Mouse (Mus musculus) heart, postnatal 4 days (tissue): Measurements from ENCODE around the gene Ncbp3. TPM values are rescaled to one million over a fixed set of nuclear protein-coding genes. Genes with fewer than 3 reads are reported as not detected.
A peak's percentile ranks its signal among the peaks of the same experiment; 100 is the strongest.

Source experiments
- DNase-seq: peaks from one replicate; pipeline ENCODE4 v3.0.0; 2021
- total RNA-seq, 2 experiments: library from RNA; stranded (reverse); gene quantifications; 2 replicates each; pipeline ENCODE4 v1.2.3; 2021

The Ncbp3 gene
- total RNA-seq, 2 experiments from 2014 or later = 12.0 to 12.2 TPM

DNA sequence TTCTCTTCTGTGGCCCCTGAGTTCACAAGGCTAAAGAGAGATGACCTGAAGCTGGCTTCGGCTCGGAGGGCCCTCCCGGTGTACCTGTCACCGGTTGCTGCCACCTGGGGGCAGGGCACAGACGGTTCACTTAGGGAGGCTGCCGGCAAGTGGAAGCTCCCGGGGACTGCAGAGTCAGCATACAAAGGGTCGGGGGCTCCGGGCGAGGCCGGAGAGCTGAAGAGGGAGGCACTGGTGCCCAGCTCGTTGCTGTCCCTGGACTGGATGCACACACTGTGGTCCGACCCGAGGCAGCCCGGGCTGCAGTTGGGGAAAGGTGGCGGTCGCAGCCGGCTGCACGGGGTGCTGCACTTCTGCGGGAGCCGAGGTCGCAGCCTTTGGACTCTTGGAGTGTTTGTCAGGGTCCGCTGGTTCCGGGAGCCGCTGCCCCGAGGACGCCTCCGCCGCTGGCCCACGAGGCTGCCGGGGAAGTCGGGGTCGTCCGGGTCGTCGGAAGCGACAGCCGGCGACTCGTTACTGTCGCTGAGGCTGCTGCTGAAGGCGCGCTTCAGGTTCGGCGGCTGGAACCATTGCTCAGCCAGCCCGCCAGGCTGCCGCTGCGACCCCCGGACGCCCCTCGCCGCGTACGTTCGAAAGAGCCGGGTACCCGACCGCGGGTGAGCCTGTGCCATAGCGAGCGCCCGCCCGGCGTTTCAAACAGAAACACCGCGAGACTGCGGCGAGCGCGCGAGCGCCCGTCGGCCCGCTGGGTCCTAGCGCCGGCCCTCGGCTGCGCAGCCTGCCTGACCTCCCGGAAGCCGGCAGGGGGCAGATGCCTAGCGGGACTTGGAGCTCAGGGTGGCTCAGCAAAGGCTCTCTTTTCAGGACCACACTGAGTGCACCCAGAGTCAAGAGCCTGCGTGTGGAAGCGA, 90.3 kb downstream of the Ncbp3 start, which contains the start of gene Haspin:
Gene Haspin, minus strand, starts transcription at position 704 of the 911 bp plus-strand sequence.
- peak; percentile 96 for DNase-seq

Other genes starting within 250 kb of the Ncbp3 start
- gene Atp2a3, start 86.6 kb upstream of the Ncbp3 start, total RNA-seq = 10 to 100 TPM in 1 of 2 experiments, 1 to 10 TPM in 1; 8.3 to 12.0 TPM
- gene P2rx1, start 48.7 kb upstream of the Ncbp3 start, total RNA-seq = under 1 TPM; 0.71 to 0.77 TPM
- under 1 TPM; 0.81 to 0.97 TPM for gene Camkk1, start 28.8 kb upstream of the Ncbp3 start, total RNA-seq
- gene Itgae, start 42.8 kb downstream of the Ncbp3 start, total RNA-seq = under 1 TPM; 0.18 to 0.21 TPM
- gene Haspin, start 90.5 kb downstream of the Ncbp3 start, total RNA-seq = 1 to 10 TPM; 6.0 to 7.1 TPM
- gene P2rx5, start 112.6 kb downstream of the Ncbp3 start, total RNA-seq = 1 to 10 TPM; 3.9 to 5.0 TPM
- 10 to 100 TPM; 66.3 to 67.9 TPM for gene Emc6, start 129.3 kb downstream of the Ncbp3 start, total RNA-seq
- gene Tax1bp3, start 129.3 kb downstream of the Ncbp3 start, total RNA-seq = 100 to 1,000 TPM; 109 to 112 TPM
- gene Ctns, start 151.3 kb downstream of the Ncbp3 start, total RNA-seq = 1 to 10 TPM; 8.4 to 8.7 TPM
- gene Shpk, start 151.7 kb downstream of the Ncbp3 start, total RNA-seq = 1 to 10 TPM in 1 of 2 experiments, under 1 TPM in 1; 0.95 to 1.1 TPM
- not detected for gene Trpv1, start 186.5 kb downstream of the Ncbp3 start, total RNA-seq
- gene Trpv3, start 219.6 kb downstream of the Ncbp3 start, total RNA-seq = under 1 TPM; 0.07 to 0.10 TPM